Mouse (Mus musculus) kidney, postnatal 0 days (tissue): ENCODE data around the gene Cyp2c70. TPM values are rescaled to one million over a fixed set of nuclear protein-coding genes. Genes with fewer than 3 reads are reported as not detected.

Source experiments
- ATAC-seq: fragments of 200-750 bp; cut with Nextera tagmentation; replicated peaks from 2 replicates; pipeline ENCODE4 v1.8.0; 2017; ENCODE audit warnings: low read depth, moderate number of reproducible peaks, moderate TSS enrichment, moderate library complexity; ENCODE audit not compliant: low FRiP score
- DNase-seq: peaks from one replicate; pipeline ENCODE4 v3.0.0-alpha.2; 2016; ENCODE audit warnings: low spot score
- H3K27ac ChIP-seq: fragments of 300-500 bp; sonication (generic); 2 replicates; pipeline ENCODE4 v1.5.1; 2014; ENCODE audit warnings: mild to moderate bottlenecking
- H3K27me3 ChIP-seq: fragments of 300-500 bp; sonication (generic); 2 replicates; pipeline ENCODE4 v1.6.1; 2014; ENCODE audit warnings: low read length, mixed read lengths; ENCODE audit not compliant: insufficient read depth
- H3K36me3 ChIP-seq: fragments of 300-500 bp; sonication (generic); 2 replicates; pipeline ENCODE4 v1.6.1; 2014; ENCODE audit warnings: low read length, mixed read lengths; ENCODE audit not compliant: insufficient read depth
- H3K4me1 ChIP-seq: fragments of 300-500 bp; sonication (generic); replicated peaks from 2 replicates; pipeline ENCODE4 v1.6.1; 2014; ENCODE audit warnings: antibody characterized with exemption, low read length, mixed read lengths; ENCODE audit not compliant: insufficient read depth
- H3K4me2 ChIP-seq: fragments of 300-500 bp; sonication (generic); 2 replicates; pipeline ENCODE4 v1.6.1; 2014; ENCODE audit warnings: mild to moderate bottlenecking, low read length, moderate library complexity, mixed read lengths
- H3K4me3 ChIP-seq: fragments of 300-500 bp; sonication (generic); replicated peaks from 2 replicates; pipeline ENCODE4 v1.5.1; 2014; ENCODE audit warnings: low read depth, low read length
- H3K9ac ChIP-seq: fragments of 300-500 bp; sonication (generic); 2 replicates; pipeline ENCODE4 v1.6.1; 2014; ENCODE audit warnings: low read depth, low read length
- H3K9me3 ChIP-seq: fragments of 300-500 bp; sonication (generic); replicated peaks from 2 replicates; pipeline ENCODE4 v1.6.1; 2016; ENCODE audit warnings: low read length, inconsistent platforms, mixed read lengths
- CTCF ChIP-seq: IDR thresholded peaks from 2 replicates; pipeline ENCODE4 v1.5.1; 2016; ENCODE audit warnings: antibody characterized with exemption, low read depth, mild to moderate bottlenecking, moderate library complexity
- WGBS: fragments of 180-500 bp; shearing (Covaris S2); extraction: QIAGEN DNeasy Blood & Tissue Kit; methylation state at CpG from one replicate; pipeline ENCODE4 v1.1.7; 2014; 5-methylcytosine and 5-hydroxymethylcytosine counted together
- polyA plus RNA-seq: library from polyadenylated mRNA; unstranded; fragments of >200 nt; fragmentation: Nextera tagmentation; extraction: Ambion mirVana; gene quantifications from 2 replicates; pipeline ENCODE4 v1.2.1, GENCODE M21; 2015

Cyp2c70 gene
- polyA plus RNA-seq: not detected in 2 replicates

DNA sequence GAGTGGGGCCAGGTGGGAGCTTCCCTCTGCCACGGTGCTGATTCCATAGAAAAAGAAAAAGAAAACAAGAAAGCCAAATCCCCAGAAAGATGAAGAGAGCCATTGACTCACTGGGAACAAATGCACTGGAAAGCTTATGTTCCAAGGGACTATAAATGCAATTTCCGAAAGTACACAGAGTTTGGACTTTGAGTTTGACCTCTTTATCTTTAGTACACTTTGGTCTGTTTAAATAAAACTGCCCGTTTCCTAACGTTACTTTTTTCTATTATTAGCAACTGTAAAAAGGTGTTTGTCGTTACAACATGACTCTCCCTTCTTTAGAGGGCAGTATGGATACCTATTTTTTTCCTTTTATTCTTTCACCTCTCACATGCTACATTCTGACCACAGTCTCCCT is at the start of gene Cyp2c70:
Gene Cyp2c70 (minus strand): TSS at position 174 of the 400 bp plus-strand sequence.
- no peaks in the 10 kb centered on the region for H3K9me3 ChIP-seq
- H3K36me3 ChIP-seq: no peaks in the 10 kb centered on the region
- H3K4me3 ChIP-seq: no peak within 1 kb of the TSS
- no peaks in the 10 kb centered on the region for H3K27me3 ChIP-seq
- H3K4me1 ChIP-seq: no peaks in the 10 kb centered on the region
- DNase-seq: no peak
- no peak for ATAC-seq
- H3K9ac ChIP-seq: no peak within 1 kb of the TSS
- WGBS: 61% methylated on average over 5 of the region's 5 CpGs
- no peak within 1 kb of the TSS for H3K4me2 ChIP-seq
- H3K27ac ChIP-seq: no peak within 1 kb of the TSS
- TF ChIP-seq CTCF: no peak

DNA sequence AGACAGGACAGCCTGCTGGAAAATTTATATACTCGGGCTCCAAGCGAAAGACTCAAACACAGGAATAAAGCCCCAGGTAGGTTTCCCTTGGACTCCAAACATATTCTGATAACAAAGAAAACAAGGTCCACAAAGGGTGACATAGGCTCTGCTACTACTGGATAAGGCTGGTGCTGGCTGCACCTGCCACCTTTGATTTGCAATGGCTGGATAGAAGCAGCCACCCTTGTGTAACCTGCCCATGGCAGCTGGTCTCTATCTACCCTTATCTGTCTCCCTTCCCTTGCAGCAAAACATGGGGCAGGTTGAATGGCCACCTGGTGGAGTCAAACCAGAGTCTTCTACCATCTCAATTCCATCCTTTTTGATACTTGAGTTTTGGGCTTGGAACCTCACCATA is 45.4 kb upstream of the Cyp2c70 start:
- H3K9ac ChIP-seq: no peak overlapping the region
- TF ChIP-seq CTCF: no peak
- no peak overlapping the region for H3K4me2 ChIP-seq
- no peak overlapping the region for H3K4me3 ChIP-seq
- ATAC-seq (no peak), DNase-seq (no peak)
- H3K4me1 ChIP-seq: no peaks in the 10 kb centered on the region
- no peaks in the 10 kb centered on the region for H3K27me3 ChIP-seq
- H3K9me3 ChIP-seq: no peaks in the 10 kb centered on the region
- 85% methylated on average over 2 of the region's 2 CpGs for WGBS
- H3K36me3 ChIP-seq: no peaks in the 10 kb centered on the region
- no peak overlapping the region for H3K27ac ChIP-seq

DNA sequence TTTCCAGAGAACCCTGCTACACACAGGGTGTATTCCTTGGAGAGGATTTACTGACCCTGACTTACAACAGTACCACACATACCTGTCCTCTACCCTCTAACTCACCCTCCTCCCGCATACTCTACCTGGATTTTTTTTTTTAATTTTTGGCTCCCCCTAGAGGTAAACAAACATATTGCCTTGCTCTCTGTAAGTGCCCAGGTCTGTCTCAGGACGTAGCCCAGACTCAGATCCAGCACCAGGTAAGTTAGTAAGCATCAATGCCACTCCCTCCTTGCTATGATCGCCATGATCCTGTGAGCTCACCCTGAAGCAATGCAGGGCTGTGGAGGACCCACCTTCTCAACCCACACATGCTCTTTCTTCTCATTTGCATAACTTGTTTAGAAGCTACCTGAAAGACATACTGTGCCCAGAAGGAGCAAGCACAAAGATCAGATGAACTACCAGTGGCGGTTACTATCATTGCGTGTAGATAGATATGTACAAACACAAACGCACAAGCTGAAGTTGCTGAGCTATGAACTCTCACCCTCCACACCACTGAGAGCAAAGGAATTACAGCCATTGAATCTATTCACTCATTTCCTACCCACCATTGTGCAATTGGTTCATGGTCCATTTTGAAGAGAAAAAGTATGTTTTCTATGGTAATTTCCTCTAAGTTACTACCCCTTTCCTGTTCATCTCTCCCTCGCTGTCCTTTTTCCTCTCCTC is 44.9 kb upstream of the Cyp2c70 start:
- no peak overlapping the region for H3K4me2 ChIP-seq
- H3K27me3 ChIP-seq: no peaks in the 10 kb centered on the region
- TF ChIP-seq CTCF: peak; percentile 41
- H3K9me3 ChIP-seq: no peaks in the 10 kb centered on the region
- H3K27ac ChIP-seq: no peak overlapping the region
- H3K4me1 ChIP-seq: no peaks in the 10 kb centered on the region
- ATAC-seq (no peak; the same call in 1 of the 2 replicates), DNase-seq (no peak)
- WGBS: 68% methylated on average over 7 of the region's 7 CpGs
- H3K9ac ChIP-seq: no peak overlapping the region
- no peaks in the 10 kb centered on the region for H3K36me3 ChIP-seq
- H3K4me3 ChIP-seq: no peak overlapping the region

DNA sequence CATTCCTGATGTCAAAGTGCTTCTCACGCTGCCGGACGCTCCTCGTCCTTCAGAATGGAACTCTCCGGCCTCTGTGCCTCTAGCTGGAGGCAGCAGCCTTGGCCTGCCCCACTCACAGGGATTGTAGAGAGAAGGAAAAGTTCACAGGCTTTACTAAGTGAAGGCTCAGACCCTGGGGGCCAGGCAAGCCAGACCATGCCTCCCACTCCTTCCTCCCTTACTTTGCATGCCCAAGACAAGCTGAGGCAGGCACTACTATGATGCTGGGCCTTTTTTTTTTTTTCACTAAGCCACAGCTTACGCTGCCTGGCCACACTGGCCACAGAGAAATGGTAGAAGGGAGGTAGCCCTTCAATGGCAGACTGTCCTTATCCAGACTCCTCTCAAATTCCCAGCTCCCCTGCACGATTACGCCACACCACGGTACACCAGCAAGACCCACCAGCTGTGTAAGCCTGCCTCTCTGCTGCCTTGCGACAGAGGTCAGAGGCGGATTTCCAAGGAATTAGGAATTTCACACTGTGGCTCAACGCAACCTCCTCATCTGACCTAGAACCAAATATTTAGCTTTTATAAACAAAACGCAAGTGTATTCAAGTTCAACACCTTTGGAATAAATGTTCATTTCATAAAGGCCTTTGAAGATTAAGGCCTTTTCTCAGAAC is 44.1 kb upstream of the Cyp2c70 start:
- Histone ChIP-seq H3K27me3 (no peaks in the 10 kb centered on the region), H3K9me3 (no peaks in the 10 kb centered on the region), H3K4me1 (no peaks in the 10 kb centered on the region), H3K9ac (no peak overlapping the region), H3K36me3 (no peaks in the 10 kb centered on the region), H3K27ac (no peak overlapping the region), H3K4me2 (no peak overlapping the region), H3K4me3 (no peak overlapping the region)
- WGBS: 78% methylated on average over 13 of the region's 13 CpGs
- no peak for TF ChIP-seq CTCF
- DNase-seq: no peak
- no peak for ATAC-seq

DNA sequence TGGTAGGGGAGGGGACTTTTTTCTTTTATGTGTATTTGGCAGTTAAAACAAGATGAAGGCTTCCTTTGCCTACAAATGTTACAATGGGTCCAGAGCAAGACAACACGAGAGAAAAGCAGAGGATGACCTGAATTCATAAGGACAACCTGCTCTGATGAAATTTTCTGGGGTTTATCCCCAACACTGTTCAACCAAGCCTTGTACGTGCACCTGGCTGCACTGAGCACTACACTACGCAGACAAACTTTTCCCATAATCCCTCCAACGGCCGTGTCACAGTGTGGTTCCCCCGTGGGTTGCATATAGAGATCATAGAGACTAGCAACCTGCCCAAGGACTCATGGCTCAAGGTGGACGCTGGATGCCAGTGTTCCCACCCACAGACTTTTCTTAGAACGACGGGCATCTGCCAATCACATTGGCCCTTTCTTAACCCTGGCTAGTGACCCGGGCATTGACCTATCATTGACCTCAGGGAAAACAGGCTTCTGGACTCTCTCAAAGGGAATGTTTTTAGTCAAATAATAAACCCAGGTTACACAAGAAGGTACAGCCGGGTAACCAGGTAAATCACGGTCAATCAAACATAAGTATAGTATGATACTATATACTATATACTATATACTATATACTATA is 39.5 kb upstream of the Cyp2c70 start:
- TF ChIP-seq CTCF: no peak
- H3K4me1 ChIP-seq: no peaks in the 10 kb centered on the region
- WGBS: 85% methylated on average over 12 of the region's 12 CpGs
- no peak overlapping the region for H3K9ac ChIP-seq
- no peak for DNase-seq
- H3K27me3 ChIP-seq: no peaks in the 10 kb centered on the region
- H3K27ac ChIP-seq: no peak overlapping the region
- no peak overlapping the region for H3K4me2 ChIP-seq
- no peaks in the 10 kb centered on the region for H3K36me3 ChIP-seq
- no peaks in the 10 kb centered on the region for H3K9me3 ChIP-seq
- H3K4me3 ChIP-seq: no peak overlapping the region
- no peak for ATAC-seq

DNA sequence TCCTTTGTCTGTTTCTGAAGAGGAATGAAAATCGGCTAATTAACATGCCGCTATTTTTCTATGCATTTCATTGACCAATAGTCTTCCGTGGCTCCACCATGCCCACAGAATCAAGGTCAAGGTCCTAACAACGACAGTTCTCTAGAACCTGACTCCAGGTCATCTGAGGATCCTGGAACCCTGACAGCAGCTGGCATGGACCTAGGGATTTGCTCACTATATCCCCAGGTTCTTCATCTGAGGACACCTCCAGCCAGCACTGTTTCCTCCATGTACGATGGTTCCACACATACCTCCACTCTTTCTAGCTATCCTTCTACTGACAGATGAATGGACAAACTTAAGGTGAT is 38.6 kb upstream of the Cyp2c70 start:
- no peak for ATAC-seq
- Histone ChIP-seq H3K27me3 (no peaks in the 10 kb centered on the region), H3K9ac (no peak overlapping the region), H3K4me3 (no peak overlapping the region), H3K4me2 (no peak overlapping the region), H3K9me3 (no peaks in the 10 kb centered on the region), H3K27ac (no peak overlapping the region), H3K4me1 (no peaks in the 10 kb centered on the region), H3K36me3 (no peaks in the 10 kb centered on the region)
- WGBS: 69% methylated on average over 5 of the region's 5 CpGs
- DNase-seq: no peak
- TF ChIP-seq CTCF: no peak
